In the genomic region with DNA sequence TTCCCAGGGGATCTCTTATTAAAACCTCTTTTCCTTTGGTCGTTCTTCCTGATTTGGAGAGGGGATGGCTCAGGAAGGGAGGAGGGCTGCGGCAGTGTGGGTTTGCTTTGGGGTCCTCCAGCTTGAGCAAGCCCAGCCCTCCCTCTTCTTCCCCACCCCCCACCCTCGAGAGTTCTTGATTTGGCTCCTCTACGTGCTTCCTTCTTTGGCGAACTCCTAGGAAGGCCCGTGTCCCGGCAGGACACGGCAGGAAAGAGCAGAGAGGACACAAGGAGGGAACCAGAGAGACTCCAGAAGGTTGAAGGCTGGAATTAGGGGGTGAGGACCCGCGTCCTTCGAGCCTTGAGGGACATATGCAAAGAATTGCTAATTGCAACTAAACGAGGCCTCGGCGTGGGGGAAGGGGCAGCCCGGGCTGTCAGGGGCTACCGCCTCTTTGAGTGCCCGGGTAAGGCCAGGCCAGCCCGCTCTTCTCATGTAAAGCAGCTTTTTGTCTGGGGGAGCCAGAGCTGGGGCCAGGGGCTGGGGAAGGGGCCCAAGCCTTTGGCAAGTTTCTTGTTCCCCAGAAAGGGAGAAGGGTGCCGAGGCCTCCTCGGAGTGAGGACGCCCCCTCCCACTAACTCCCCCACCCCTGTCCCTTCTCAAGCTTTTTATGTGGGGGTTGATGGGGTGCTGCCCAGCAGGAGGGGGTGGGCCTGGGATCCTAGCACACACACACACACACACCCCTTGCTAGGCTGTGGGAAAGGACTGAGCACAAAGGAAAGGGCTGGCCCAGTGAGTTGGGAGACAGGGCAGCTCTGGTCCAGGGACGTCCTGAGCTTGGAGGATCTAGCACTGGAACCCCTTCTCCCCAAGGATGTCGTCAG, we compare ENCODE assay signal across 9 mouse cellular contexts. TPM values are rescaled to one million over a fixed set of nuclear protein-coding genes. Genes with fewer than 3 reads are reported as not detected.
DNase-seq lines count a peak whose midpoint lies in the region; ATAC-seq and TF ChIP-seq lines count a peak whose summit lies in the region.
"Had no signal": no experiment of that assay in that cellular context is flagged by ENCODE, and none has a peak within 500 bp of the region (broad histone marks: within the 10 kb centered on the region; RNA-seq: fewer than 3 reads in every experiment).

Gm11627 (minus strand) TSS at position 297 of the 869 bp plus-strand sequence.

- 25% methylated on average over 23 of the region's 23 CpGs for WGBS in kidney, adult 2 months
- WGBS in forebrain, embryonic 15.5 days: 2% methylated on average over 23 of the region's 23 CpGs
- WGBS in midbrain, embryonic 16.5 days: 3% methylated on average over 23 of the region's 23 CpGs

- no peaks in the 10 kb centered on the region for H3K9me3 ChIP-seq in forebrain, embryonic 15.5 days
- H3K9me3 ChIP-seq in midbrain, embryonic 16.5 days (replicated peaks; ENCODE audit: control insufficient read depth, low read length, poor library complexity, severe bottlenecking): no peaks in the 10 kb centered on the region

- no peaks in the 10 kb centered on the region for H3K27me3 ChIP-seq in kidney, adult 2 months (replicated peaks; ENCODE audit: control insufficient read depth, insufficient read depth, low read length)
- H3K27me3 ChIP-seq in forebrain, embryonic 15.5 days: no peaks in the 10 kb centered on the region
- H3K27me3 ChIP-seq in midbrain, embryonic 16.5 days (ENCODE audit: control insufficient read depth, insufficient read depth, low read depth, low read length): peaks cover 7% of the 10 kb centered on the region
- H3K27me3 ChIP-seq: Patski had no signal

- peak; percentile 2 for DNase-seq in kidney, adult 2 months
- no peak for DNase-seq in kidney, adult 11 months
- DNase-seq in MN1 (ENCODE audit: low spot score): peak; percentile 24
- DNase-seq in kidney, postnatal 14 days: peak; percentile 26
- DNase-seq in thymus, adult 18-20 months: no peak
- DNase-seq in urinary bladder, postnatal 14 days (ENCODE audit: low spot score): no peak

- no peak for TF ChIP-seq CTCF in kidney, adult 2 months (conservative IDR thresholded peaks at IDR 0.05; ENCODE audit: insufficient read depth, insufficient read length, low read depth, low read length)

- H3K27ac ChIP-seq in kidney, adult 2 months (ENCODE audit: insufficient read depth, low read depth, low read length): no peak within 1 kb of the TSS
- peak within 1 kb of the TSS; percentile 86 for H3K27ac ChIP-seq in forebrain, embryonic 15.5 days (replicated peaks)
- H3K27ac ChIP-seq in midbrain, embryonic 16.5 days (ENCODE audit: low read length): peak within 1 kb of the TSS; percentile 32; the same call in 1 of the 2 replicates

- peak within 1 kb of the TSS; percentile 32 for H3K9ac ChIP-seq in forebrain, embryonic 15.5 days (replicated peaks)
- H3K9ac ChIP-seq in midbrain, embryonic 16.5 days (ENCODE audit: low read depth, low read length): peak within 1 kb of the TSS; percentile 25

- peak within 1 kb of the TSS; percentile 37 for H3K4me2 ChIP-seq in forebrain, embryonic 15.5 days (replicated peaks)
- H3K4me2 ChIP-seq in midbrain, embryonic 16.5 days (ENCODE audit: low read length): peak within 1 kb of the TSS; percentile 25

- H3K4me1 ChIP-seq in kidney, adult 2 months (ENCODE audit: control insufficient read depth, insufficient read depth, low read length): 0 out of 2 replicates have a peak, but pooled peaks cover 3% of the 10 kb centered on the region
- H3K4me1 ChIP-seq in forebrain, embryonic 15.5 days: peaks cover 30% of the 10 kb centered on the region
- H3K4me1 ChIP-seq in midbrain, embryonic 16.5 days (ENCODE audit: control insufficient read depth, insufficient read depth, low read length): peaks cover 7% of the 10 kb centered on the region; the same call in 1 of the 2 replicates

- ATAC-seq in forebrain, embryonic 15.5 days (replicated peaks): peak; percentile 89
- ATAC-seq in midbrain, embryonic 16.5 days: peak; percentile 84
- ATAC-seq: Patski had no signal

- H3K4me3 ChIP-seq in kidney, adult 2 months (ENCODE audit: insufficient read depth, low read depth, low read length): peak within 1 kb of the TSS; percentile 38
- H3K4me3 ChIP-seq in forebrain, embryonic 15.5 days: peak within 1 kb of the TSS; percentile 24
- H3K4me3 ChIP-seq in midbrain, embryonic 16.5 days (ENCODE audit: low read depth, low read length): peak within 1 kb of the TSS; percentile 10; the same call in 1 of the 2 replicates

- TF ChIP-seq POLR2A in kidney, adult 2 months (IDR thresholded peaks at IDR 0.05; ENCODE audit: low read depth, low read length): no peak

- no peaks in the 10 kb centered on the region for H3K36me3 ChIP-seq in kidney, adult 2 months (ENCODE audit: control insufficient read depth, insufficient read depth, low read length)
- H3K36me3 ChIP-seq in forebrain, embryonic 15.5 days: no peaks in the 10 kb centered on the region
- no peaks in the 10 kb centered on the region for H3K36me3 ChIP-seq in midbrain, embryonic 16.5 days (ENCODE audit: control insufficient read depth, insufficient read depth, low read length)

RNA-seq across cellular contexts. Expression of gene Gm11627, which starts in this region (rescaled TPM):
- 0.59 and 0.68 TPM in 2 replicates for polyA plus RNA-seq in kidney, adult 2 months (2012; rRNA removed)
- polyA plus RNA-seq in forebrain, embryonic 15.5 days (2015; fragmentation: Nextera tagmentation; extraction: Ambion mirVana): 8.2 and 10.1 TPM in 2 replicates
- 1.6 and 2.4 TPM in 2 replicates for polyA plus RNA-seq in midbrain, embryonic 16.5 days (2015; fragmentation: Nextera tagmentation; extraction: Ambion mirVana)
- polyA plus RNA-seq: Patski had no signal

Comparison
In these comparisons a context has a peak if more than half of its experiments do, and no peak if none do; other contexts are left out.
1. DNase-seq: peak in MN1 (single experiment) and kidney, postnatal 14 days (single experiment); none in kidney, adult 11 months (single experiment), thymus, adult 18-20 months (0 of 2) and urinary bladder, postnatal 14 days (single experiment).
2. Peak in DNase-seq and H3K4me3 ChIP-seq in kidney, adult 2 months; RNA of the gene not detected or under 1 TPM.
3. Peak in every context shown above with its lines, with median percentiles within 50 percentile points of each other: H3K4me3 ChIP-seq.